Mouse (Mus musculus) MEL-GATA-1-ER (cell line): ENCODE measurements around the gene Spats2l.

Experiments used
- DNase-seq: peaks from one replicate; pipeline ENCODE4 v3.0.0-alpha.2; 2012; ENCODE audit warnings: low read depth; ENCODE audit errors: extremely low read depth

Gene Spats2l

DNA sequence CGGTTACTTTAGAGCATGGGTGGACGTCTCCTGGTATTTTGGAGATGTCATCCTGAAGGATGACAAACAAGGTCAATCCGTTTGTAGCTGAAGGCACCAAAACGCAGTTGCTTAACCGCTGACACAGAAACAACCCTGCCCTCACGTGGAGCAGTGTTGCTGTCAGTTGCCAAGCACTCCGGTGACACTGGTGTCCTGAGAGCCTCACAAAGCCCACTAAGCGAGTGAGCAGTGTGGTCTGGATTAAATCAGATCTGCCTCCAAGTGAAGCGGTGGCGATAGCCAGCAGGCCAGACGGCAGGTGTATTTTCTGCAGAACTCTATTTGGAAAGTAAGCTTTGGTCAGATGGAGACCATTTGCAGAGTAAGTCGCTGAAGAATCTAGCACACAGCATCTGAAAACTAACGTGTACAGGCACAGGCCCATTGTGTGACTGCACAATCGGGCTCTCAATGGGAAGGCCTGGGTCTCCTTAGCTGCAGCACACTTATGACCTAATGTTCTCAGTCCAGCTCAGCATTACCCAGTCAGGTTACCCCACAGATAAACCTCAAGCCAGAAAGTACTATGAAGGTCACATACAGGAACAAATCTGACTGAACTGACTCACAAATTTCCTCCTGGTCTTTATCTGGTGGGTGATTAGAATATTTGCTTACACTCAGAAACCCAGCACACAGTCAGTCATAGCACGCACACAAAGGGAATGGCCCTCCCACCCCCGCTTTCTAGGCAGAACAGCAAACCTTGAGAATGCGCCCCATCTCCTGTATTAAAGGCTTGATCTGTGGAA, 51.2 kb downstream of the Spats2l start:
- no peak for DNase-seq

DNA sequence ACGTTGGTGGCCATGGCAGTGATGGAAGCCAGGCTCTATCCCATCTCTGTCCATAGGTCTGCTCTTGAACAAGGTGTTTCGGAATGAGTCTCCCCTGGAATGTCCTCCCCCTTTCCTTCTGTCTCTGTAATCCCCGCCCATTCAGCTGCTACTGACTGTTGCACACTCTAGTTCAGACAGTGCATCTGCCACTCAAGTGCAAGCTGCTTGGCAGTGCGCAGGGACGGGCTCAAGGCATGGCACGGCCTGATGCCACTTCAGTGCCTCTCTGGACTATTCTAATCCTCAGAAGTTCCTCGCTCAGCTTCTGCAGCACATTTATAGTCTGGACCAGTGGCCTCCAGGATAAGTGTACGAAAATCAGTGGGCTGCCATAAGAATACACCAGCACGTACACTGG, 52.3 kb downstream of the Spats2l start:
- no peak for DNase-seq

DNA sequence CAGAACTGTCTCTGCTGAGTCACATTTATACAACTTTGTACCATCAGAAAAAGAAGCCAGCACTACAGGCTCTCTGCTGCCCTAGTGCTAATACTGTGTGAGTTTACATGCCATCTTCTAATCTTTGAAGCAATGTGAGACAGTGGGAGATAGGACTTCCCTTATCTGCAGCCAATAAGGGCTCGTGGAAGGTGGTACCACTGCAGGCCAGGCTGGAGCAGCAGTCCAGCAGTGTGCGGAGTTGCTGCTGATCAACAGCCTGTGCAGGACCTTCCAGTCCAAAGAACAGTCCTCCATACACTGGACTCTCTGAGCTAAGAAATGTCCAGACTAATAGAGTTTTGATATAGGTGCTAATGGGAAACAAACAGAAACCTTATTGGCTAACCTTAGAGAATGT, 59.2 kb downstream of the Spats2l start:
- DNase-seq: no peak

DNA sequence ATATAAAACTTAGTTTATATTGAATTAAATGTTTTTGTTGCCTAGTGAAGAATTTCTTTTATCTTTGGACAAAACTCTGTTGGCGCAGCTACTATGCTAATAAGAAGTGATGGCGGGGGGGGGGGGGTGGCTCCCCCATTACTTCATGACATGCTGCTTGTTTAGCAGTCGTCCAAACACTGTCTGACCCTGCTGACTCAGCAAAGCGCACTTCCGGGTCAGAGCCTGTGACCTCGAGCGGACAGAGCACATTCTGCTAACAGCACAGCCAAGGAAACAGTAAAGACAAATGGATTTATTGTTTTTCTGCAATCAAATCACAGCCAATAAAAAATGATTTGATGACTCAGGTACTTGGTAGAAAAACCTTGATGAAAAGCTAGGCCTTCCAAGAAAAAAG, 61.2 kb downstream of the Spats2l start:
- DNase-seq: no peak

DNA sequence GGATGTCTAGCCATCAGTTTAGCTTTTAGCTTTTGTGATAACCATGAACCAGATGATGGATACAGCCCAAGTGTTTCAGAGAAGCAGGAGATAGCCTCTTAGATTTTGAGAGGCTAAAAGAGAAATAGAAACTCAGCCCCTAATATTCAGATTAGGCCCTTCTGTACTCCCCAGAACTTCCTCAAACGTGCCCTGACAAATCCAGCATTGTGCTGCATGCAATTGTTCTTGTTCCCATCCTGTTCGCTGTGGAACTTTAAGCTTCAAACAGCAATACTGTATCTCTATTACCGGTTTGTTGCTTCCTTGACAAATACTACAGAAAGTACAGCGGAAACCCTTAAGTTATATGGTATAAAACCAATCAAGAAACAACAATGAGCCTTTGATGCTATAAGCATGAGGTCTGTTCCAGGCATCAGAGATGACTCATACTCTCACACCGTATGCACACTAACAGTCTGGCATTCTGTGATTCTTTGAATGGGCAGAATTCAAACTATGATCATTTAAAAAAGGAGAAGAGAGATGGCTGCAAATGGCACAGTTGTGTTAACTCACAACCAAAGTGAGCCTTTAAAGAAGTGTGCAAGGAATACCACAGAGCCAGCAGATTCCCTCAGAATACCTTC, 62.8 kb downstream of the Spats2l start:
- DNase-seq: no peak

DNA sequence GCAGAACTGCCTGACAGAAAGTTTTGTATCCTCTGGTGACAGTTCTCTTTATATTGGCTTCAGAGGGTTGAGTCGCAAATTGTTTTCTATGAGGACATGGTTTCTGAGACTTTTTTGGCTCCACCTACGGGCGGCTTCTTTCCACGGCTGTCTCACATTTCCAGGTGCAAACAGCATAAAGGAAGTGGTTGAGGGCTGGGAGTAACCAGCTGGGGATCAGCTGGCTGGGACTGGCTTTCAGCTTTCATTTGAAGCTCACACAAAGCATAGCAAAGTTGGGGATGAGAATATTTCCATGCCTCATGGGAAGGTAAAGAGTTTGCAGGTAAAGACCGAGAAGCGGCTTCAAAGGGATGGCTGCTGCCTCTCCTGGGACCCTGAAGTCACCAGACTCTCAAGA, 65.9 kb downstream of the Spats2l start:
- no peak for DNase-seq

DNA sequence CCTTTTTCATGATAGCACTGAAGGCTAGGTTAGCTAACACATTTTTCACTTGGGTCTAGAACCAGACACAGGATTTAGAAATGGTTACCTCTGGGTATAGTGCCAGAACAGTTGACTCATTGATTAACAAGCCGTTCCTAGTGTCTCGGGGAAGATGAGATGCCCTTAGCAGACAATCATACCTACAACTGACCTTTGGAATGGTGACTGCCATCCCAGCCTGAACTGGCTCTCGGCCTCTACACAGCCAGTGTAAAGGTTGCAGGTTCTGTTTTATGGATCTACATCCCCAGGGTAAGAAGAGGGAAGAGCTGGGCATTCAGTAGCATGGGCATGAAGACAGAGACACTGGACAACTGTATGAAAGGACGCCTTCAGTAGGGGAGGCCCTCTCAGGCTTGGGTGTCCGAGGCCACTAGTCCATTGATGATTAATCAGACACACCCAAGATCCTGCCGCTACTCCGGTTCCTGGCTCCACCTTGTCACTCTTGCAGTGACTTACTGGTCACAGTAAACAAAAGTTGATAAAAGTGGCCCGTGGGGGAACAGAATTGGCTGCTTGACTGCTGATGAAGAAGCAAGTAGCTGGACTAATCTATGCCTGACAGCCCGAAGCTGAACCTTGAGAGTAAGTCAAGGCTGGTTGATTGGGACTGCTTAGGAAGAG, 71.2 kb downstream of the Spats2l start:
- DNase-seq: no peak

DNA sequence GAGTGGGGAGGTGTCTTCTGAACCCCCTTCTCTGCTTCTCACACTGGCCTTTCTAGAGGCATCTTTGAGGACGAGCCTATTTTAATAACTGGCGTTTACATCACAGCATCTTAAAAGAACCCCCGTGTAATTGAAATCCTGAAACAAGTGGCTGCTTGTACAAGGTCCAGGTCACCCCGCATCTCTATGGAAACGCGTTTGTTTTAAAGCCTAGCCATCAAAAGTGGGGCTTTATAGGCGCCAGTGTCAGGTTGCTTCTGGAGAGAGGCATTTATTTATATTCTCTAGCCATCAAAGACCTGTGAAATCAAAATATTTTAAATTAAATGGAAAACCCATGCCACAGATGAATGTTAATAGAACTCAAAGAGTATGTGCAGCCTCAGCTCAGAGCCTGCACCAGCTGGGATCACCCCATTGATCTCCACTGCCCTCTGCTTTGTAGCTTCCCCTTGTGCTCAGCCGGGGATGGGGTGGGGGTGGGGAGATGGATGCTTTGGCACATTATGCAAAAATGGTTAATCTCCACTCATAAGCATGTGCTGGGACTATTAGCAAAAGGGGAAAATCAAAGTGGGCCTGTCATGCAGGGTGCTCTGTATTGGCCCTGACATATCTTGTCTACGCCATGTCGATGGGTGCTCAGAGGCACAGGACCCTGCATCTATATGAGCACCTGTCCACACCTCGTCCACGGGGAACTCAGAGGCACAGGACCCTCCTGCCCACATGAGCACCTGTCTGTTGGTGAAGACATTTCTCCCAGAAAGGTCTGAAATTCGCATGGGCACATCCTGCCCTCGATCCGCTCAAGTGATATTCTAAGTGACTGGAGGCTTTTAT, 73.1 kb downstream of the Spats2l start:
- no peak for DNase-seq

DNA sequence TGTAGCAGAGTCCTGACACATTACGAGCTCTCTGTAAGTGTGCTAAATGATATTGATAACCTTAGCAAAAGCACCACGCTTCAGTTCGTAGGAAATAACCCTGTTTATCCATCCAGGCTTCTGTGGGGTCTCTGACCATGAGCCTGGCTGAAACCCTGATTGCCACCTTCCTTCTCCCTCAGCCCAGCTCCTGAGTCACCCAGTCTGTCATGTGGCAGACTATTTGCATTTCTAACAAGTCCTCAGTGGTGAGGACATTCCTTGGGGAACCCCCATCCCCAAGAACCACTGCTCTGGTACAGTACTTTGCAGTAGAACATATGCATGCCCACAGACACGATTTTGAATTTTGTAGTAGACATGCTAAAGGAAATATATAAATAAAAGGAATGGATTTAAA, 75.1 kb downstream of the Spats2l start:
- DNase-seq: no peak

DNA sequence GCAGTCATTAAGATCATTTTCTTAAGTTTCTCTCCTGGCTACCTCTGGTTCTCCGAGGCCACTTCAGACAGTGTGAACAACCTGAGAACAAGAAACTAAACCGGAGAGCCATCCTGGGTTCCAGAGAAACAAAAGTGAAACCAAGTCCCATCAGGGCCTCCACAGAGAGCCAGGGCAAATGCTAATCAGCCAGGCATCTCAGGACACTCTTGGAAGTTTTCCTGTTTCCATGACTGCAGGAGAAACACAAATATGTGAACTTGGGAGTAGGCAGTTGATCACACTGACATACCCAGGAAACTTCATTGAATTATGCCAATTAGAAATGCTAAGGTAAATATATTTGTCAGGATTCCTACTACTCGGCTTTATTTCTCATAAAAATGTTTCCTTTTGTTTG, 76.0 kb downstream of the Spats2l start:
- no peak for DNase-seq

DNA sequence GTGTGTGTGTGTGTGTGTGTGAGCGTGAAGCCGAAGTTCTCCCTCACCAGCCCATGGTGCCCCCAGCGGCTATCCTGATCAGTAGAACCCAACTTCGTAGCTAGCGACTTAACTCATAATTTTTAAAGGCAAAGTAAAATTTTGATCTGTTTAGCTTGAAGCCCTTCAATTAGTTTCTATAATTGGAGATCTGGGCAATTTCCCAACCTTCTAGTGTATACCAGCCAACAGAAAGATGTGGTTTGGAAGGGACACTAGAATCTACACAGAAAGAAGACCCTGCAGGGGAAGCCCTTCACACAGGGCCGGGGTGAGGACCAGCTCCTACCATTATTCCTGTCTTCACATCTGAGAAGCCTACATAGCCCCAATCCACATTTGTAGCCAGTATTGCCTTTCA, 77.9 kb downstream of the Spats2l start:
- DNase-seq: no peak

DNA sequence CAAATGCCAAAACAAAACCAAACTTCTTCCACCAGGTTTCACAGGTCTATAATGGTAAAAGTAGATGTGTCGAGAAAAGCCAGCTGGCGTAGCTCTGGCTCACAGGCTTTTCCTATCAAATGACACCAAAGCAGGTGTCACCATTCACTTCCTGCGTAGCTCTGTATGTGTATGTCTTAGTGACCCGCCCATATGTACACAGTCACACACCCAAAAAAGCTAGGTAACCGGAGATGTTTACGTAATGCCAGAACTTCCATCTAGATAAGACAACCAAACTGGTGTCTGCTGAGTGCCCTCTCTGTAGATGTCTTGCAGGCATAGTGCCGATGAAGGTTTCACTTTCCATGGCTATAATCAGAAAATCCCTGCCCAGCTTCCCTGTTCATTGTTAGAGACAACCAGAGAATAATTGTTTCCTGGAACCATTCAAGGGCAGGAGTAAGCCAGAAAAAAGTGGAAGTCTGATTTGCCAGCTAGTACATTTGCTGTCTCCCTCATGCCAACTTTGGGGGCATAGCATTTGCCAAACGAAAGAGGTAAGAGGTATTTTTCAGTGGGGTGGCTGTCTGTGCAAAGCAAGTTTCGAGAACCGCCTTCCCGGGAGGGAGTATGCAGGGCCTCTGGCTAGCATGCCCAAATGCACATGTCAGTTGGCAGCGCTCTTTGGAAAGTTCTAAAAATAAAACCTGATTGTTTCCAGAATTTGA, 78.8 kb downstream of the Spats2l start:
- no peak for DNase-seq

DNA sequence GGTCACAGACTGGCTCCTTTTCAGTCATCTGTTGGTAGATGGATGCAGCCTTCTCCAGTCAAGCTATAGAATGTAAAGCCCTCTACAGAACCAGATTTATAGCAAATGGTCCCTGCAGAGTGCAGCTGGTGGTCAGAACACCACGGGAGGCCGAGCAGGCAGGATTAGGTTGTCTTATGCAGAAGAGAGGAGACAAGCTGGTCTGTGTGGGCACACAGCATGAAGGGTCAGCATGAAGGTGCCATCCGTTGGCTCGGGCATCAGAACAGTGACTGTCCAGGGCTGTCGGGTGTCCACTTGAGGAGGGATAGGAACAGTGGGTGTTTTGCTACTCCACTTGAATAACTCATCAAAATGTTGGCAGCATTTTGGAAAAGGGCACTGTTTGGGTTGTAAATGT, 83.8 kb downstream of the Spats2l start:
- no peak for DNase-seq

DNA sequence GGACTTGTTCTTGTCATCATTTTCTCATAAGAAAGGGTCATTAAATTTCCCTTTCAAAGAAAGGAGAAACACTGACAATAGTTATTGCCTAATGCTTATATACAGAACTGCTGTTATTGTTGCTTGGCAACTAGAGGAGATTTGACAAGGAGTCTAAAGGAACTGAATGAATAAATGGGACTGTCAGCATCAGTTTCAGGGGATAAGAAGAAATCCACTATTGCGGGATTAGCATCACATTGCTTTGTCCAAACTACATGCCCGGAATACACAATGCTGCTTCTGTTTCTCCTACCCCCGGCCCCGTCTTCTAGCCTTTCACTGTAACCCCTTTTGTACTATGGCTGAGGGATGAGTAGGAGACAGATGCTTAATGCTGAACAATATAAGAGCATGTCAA, 88.1 kb downstream of the Spats2l start:
- DNase-seq: no peak

DNA sequence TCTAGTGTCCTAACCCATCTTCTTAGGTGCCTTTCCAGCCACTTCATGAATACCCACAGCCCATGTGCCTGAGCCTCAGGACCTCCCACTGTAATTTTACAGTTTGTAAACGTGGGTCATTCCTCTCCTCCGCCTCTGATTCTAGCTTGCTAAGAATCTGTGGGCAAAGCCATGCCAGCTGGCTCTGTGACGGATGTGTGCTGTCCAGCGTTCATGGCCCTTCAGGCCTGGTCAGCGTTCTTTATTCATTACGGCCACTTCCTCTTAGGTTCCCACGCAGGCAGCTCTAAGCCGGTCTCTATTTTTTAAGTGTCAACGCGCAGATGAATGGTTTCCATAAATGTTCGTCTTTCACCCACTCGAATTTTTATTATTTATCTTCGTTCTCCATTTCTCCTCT, 94.7 kb downstream of the Spats2l start:
- no peak for DNase-seq

DNA sequence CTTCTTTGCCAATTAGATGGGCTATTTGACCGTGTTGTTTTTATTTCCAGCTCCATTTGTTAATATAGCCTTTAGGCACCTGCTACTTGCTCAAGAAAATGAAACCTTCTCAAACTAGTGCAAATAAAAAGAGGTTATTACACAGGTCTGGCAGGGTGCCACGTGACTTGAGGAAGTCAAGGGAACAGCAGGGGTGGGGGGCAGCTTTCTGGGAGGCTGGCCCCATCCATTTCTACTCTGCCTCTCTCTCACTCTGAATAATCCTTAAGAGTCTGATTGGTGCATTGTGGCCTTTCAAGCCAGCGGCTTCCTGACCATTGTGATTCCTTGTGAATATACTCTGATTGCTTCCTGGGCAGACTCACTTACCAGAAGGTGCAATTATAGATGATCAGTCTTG, 98.0 kb downstream of the Spats2l start:
- no peak for DNase-seq

DNA sequence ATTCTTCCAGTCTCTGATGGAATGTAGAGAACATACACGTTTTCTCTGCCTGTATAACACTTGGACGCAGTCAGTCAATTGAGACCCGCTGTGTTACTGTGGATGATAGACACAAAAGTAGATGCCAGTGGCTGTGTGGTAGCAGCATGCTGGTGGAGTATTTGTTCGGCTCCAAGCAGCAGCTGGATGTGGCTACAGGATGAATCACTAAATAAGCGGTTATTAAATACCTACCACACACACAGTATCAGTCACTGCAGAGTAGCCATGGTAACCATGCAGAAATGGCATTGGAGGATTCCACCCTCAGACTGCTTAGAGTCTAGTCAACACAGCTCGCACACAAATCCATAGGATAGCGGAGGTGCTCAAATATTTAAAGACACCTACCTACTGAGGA, 100.0 kb downstream of the Spats2l start:
- no peak for DNase-seq

DNA sequence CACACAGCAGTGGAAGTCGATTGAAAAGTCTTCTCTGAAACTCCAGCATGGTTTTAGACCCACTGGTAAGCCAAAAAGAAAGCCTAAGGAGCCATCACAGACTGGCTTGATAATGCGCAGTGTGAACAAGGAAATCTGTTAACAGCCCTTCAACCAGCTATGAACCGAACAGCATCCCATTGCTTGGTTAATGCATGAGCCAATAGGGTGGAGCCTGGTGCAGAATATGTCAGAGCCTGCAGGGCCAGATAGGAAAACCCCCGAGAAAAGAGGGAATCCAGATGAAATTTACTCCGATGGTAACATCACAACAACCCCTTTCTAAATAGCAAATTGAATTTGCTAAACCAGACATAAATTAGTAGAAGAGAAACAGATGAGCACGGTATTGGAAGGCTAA, 101.1 kb downstream of the Spats2l start:
- DNase-seq: no peak

DNA sequence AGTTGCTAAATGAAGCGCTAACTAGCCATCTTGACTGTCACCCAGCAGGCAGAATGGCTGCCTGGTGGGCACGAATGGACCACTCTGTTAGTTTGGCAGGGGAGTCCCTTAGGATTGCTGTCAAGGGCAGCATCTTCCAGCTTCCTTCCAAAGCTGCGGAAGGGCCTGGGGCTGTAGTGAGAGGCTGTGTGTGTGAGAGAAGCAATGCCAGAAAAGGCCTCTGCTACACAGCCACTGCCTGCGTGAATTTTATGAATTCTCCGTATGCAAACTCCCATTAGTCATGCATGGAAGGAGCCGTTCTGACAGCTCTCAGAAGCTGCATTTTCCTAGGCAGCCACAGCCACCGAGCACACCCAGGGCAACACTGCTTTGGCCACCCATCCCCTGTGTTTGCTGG, 101.5 kb downstream of the Spats2l start:
- DNase-seq: no peak

DNA sequence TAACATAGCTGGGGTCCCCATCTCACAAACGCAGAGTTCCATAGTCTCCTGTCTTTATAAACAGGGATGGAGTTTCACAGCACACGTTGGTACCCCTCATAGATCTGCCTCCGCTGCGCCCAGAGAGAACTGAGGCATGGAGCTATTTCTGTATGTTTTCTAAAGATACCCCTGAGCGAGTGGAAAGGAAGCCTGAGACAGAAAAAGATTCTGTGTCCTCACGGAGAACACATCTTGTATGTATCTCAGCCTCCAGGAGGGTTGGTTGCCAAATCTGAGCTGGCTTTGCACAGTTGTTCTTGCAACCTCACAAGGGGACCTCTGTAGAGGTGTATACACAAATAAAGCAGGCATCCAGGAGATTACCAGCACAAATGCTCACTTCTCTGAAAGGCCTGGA, 105.0 kb downstream of the Spats2l start:
- no peak for DNase-seq

DNA sequence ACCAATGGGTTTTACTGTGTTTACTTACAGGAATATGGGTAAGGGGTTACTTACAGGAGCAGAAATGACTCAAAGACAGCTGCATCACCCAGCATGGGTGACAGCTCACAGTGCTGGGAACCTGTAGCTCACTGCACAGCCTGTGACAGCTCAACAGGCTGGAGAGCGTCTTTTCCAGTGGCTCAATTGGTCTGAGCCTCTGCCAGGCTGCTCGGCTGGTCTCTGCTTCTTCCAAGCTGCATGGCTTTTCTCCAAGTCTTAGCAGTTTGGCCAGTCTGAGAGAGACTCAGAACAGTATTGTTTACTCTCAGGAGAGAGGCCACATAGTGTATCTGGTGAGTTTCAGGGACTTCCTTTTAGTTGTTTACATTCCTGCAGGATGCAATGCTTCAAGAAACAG, 110.9 kb downstream of the Spats2l start:
- DNase-seq: no peak
